Mouse (Mus musculus) thymus, postnatal 4 days (tissue): ENCODE measurements around the gene Gm21173.
"Not testable (repeated sequence)": the region's sequence is repeated elsewhere in the genome, so short reads cannot be mapped to it uniquely, and the experiment has no call there.

Experiments used
- DNase-seq: peaks from one replicate; pipeline ENCODE4 v3.0.0; 2021

Gene Gm21173

DNA sequence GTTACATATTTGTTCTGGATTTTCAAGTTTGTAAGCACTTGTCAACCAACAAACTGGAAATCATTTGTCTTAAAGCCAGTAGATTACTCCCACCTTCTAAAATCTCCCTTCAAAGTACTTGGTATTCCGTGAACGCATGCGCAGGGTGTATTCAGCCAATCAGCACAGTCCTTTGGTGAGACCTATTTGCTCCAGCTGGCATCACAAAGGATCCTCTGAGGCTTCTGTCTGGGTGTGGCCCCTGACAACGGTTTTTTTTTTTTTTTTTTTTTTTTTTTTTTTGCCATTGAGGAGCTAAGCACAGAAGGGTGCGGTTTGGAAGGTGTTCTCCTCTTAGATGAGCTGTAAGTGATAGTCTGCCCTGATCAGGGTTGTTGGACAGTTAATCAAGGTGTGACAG lies at the start of gene Gm21173:
Gene Gm21173 (plus strand): TSS at position 301 of the 400 bp plus-strand sequence.
- not testable (repeated sequence) for DNase-seq
